In the genomic region with DNA sequence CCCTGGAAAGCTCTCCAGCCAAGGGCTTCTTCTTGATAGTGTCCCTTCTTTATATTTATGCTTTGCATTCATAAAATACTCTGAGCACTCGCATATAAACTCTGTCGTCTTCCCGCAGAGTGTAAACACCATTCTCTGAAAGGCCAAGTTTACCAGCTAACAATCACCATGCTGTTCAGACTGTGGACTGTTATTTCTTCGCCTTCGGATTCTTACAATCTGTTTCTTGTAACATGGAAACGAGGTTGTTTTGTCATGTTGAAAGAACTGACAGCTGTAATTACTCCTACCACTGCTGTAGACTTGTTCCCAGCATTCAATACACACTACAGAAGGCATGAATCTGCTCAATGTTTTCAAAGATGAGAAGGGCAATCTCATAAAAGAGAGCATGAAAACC, we compare ENCODE assay signal across 11 mouse cellular contexts. TPM values are rescaled to one million over a fixed set of nuclear protein-coding genes. Genes with fewer than 3 reads are reported as not detected.
DNase-seq lines count a peak whose midpoint lies in the region; ATAC-seq and TF ChIP-seq lines count a peak whose summit lies in the region.
"Had no signal": no experiment of that assay in that cellular context is flagged by ENCODE, and none has a peak within 500 bp of the region (broad histone marks: within the 10 kb centered on the region; RNA-seq: fewer than 3 reads in every experiment).

No protein-coding gene starts in this region.

- 55% methylated on average over 6 of the region's 6 CpGs for WGBS in heart, postnatal 0 days
- WGBS in forebrain, embryonic 14.5 days: 14% methylated on average over 6 of the region's 6 CpGs
- WGBS in limb, embryonic 10.5 days: 55% methylated on average over 6 of the region's 6 CpGs
- WGBS in heart, embryonic 10.5 days: 68% methylated on average over 6 of the region's 6 CpGs

- peaks cover 7% of the 10 kb centered on the region; the same call in 1 of the 2 replicates for H3K4me1 ChIP-seq in heart, postnatal 0 days (ENCODE audit: control insufficient read depth, insufficient read depth)
- peaks cover 15% of the 10 kb centered on the region for H3K4me1 ChIP-seq in forebrain, embryonic 14.5 days (ENCODE audit: control insufficient read depth, insufficient read depth, low read length)
- peaks cover 9% of the 10 kb centered on the region for H3K4me1 ChIP-seq in limb, embryonic 10.5 days
- H3K4me1 ChIP-seq in heart, embryonic 10.5 days: no peaks in the 10 kb centered on the region
- H3K4me1 ChIP-seq: megakaryocyte, embryonic 14.5 days had no signal

- peak; percentile 27 for DNase-seq in heart, postnatal 0 days (ENCODE audit: low spot score)
- DNase-seq in heart, postnatal 4 days: no peak
- peak; percentile 36 for DNase-seq in brain, embryonic 18.5 days (ENCODE audit: low read depth, low spot score)
- peak; percentile 85 for DNase-seq in forebrain, embryonic 14.5 days (ENCODE audit: low spot score)
- DNase-seq in limb, embryonic 10.5 days (ENCODE audit: low spot score): no peak
- no peak for DNase-seq in MN1 (ENCODE audit: low spot score)
- no peak for DNase-seq in thymus, postnatal 10 days (ENCODE audit: low spot score in 2 of 2)
- no peak for DNase-seq in heart, embryonic 10.5 days (ENCODE audit: low spot score)
- DNase-seq: cerebellum, adult 11 months; gastrocnemius, postnatal 36 days had no signal

- peak overlapping the region; percentile 73 for H3K27ac ChIP-seq in heart, postnatal 0 days (ENCODE audit: low read depth)
- peak overlapping the region; percentile 70 for H3K27ac ChIP-seq in forebrain, embryonic 14.5 days (ENCODE audit: low read depth, low read length)
- H3K27ac ChIP-seq in limb, embryonic 10.5 days: peak overlapping the region; percentile 85
- H3K27ac ChIP-seq in heart, embryonic 10.5 days: no peak overlapping the region

- H3K9ac ChIP-seq in heart, postnatal 0 days (replicated peaks; ENCODE audit: low read depth, low read length): no peak overlapping the region
- no peak overlapping the region for H3K9ac ChIP-seq in forebrain, embryonic 14.5 days (ENCODE audit: low read length)

- TF ChIP-seq CTCF in heart, postnatal 0 days (IDR thresholded peaks at IDR 0.05; ENCODE audit: low read depth): no peak

- no peak overlapping the region for H3K4me3 ChIP-seq in heart, postnatal 0 days (ENCODE audit: low read depth, low read length)
- H3K4me3 ChIP-seq in forebrain, embryonic 14.5 days (ENCODE audit: low read depth, low read length): no peak overlapping the region
- H3K4me3 ChIP-seq in limb, embryonic 10.5 days: no peak overlapping the region
- H3K4me3 ChIP-seq in heart, embryonic 10.5 days: no peak overlapping the region
- H3K4me3 ChIP-seq: megakaryocyte, embryonic 14.5 days had no signal

- no peaks in the 10 kb centered on the region for H3K27me3 ChIP-seq in heart, postnatal 0 days (ENCODE audit: control insufficient read depth, insufficient read depth, low read length)
- no peaks in the 10 kb centered on the region for H3K27me3 ChIP-seq in forebrain, embryonic 14.5 days (replicated peaks; ENCODE audit: control insufficient read depth, insufficient read depth, low read length)
- no peaks in the 10 kb centered on the region for H3K27me3 ChIP-seq in limb, embryonic 10.5 days (ENCODE audit: low read depth, poor library complexity, severe bottlenecking)
- no peaks in the 10 kb centered on the region for H3K27me3 ChIP-seq in heart, embryonic 10.5 days (ENCODE audit: insufficient read depth, poor library complexity, severe bottlenecking)
- H3K27me3 ChIP-seq: megakaryocyte, embryonic 14.5 days had no signal

- no peaks in the 10 kb centered on the region for H3K36me3 ChIP-seq in heart, postnatal 0 days (replicated peaks; ENCODE audit: control insufficient read depth, insufficient read depth, low read length)
- no peaks in the 10 kb centered on the region for H3K36me3 ChIP-seq in forebrain, embryonic 14.5 days (ENCODE audit: control insufficient read depth, insufficient read depth, low read length)
- no peaks in the 10 kb centered on the region for H3K36me3 ChIP-seq in limb, embryonic 10.5 days
- no peaks in the 10 kb centered on the region for H3K36me3 ChIP-seq in heart, embryonic 10.5 days

- no peaks in the 10 kb centered on the region for H3K9me3 ChIP-seq in heart, postnatal 0 days (replicated peaks; ENCODE audit: control insufficient read depth, low read length)
- no peaks in the 10 kb centered on the region for H3K9me3 ChIP-seq in forebrain, embryonic 14.5 days (replicated peaks; ENCODE audit: control insufficient read depth, low read length)
- no peaks in the 10 kb centered on the region for H3K9me3 ChIP-seq in limb, embryonic 10.5 days (replicated peaks)
- no peaks in the 10 kb centered on the region for H3K9me3 ChIP-seq in heart, embryonic 10.5 days
- H3K9me3 ChIP-seq: megakaryocyte, embryonic 14.5 days had no signal

- no peak; the same call in 1 of the 2 replicates for ATAC-seq in heart, postnatal 0 days (ENCODE audit: insufficient read depth, low read depth)
- peak; percentile 78 for ATAC-seq in forebrain, embryonic 14.5 days

- no peak for TF ChIP-seq EP300 in heart, postnatal 0 days (IDR thresholded peaks at IDR 0.05; ENCODE audit: low read depth)

- H3K4me2 ChIP-seq in heart, postnatal 0 days (ENCODE audit: low read depth, low read length): no peak overlapping the region
- peak overlapping the region; percentile 20; the same call in 1 of the 2 replicates for H3K4me2 ChIP-seq in forebrain, embryonic 14.5 days (ENCODE audit: low read length)

RNA-seq across cellular contexts. Expression of a gene that starts 46.4 kb away (rescaled TPM):
- 3.1 and 3.4 TPM in 2 replicates for total RNA-seq in heart, postnatal 0 days (2014; rRNA removed; ENCODE audit: low replicate concordance)
- 1.8 TPM in 2 replicates for polyA plus RNA-seq in heart, postnatal 0 days (2015; fragmentation: Nextera tagmentation; extraction: Ambion mirVana)
- 1 to 10 TPM; 3.1 to 3.2 TPM for total RNA-seq in heart, postnatal 4 days (2021)
- polyA plus RNA-seq in forebrain, embryonic 14.5 days (2014; fragmentation: Nextera tagmentation; extraction: Ambion mirVana): 68.7 and 73.0 TPM in 2 replicates
- polyA plus RNA-seq in limb, embryonic 10.5 days (2016; fragmentation: Nextera tagmentation; extraction: Ambion mirVana): 10.4 and 14.2 TPM in 2 replicates
- 8.1 and 20.4 TPM in 2 replicates for polyA plus RNA-seq in heart, embryonic 10.5 days (2016; fragmentation: Nextera tagmentation; extraction: Ambion mirVana)

Comparison
In these comparisons a context has a peak if more than half of its experiments do, and no peak if none do; other contexts are left out.
1. DNase-seq: peak in heart, postnatal 0 days (single experiment), brain, embryonic 18.5 days (single experiment) and forebrain, embryonic 14.5 days (single experiment); none in heart, postnatal 4 days (single experiment), limb, embryonic 10.5 days (single experiment), MN1 (single experiment), thymus, postnatal 10 days (0 of 2) and heart, embryonic 10.5 days (single experiment).